Mouse (Mus musculus) liver, embryonic 16.5 days (tissue): ENCODE measurements around the gene Mid2. TPM values are rescaled to one million over a fixed set of nuclear protein-coding genes. Genes with fewer than 3 reads are reported as not detected.
A peak's percentile ranks its signal among the peaks of the same experiment; 100 is the strongest.

ENCODE experiments used
- ATAC-seq: fragments of 200-750 bp; cut with Nextera tagmentation; 2 replicates; pipeline ENCODE4 v1.8.0; 2017; ENCODE audit warnings: low read depth, mild to moderate bottlenecking, moderate number of reproducible peaks, moderate library complexity
- H3K27ac ChIP-seq: fragments of 300-500 bp; sonication (generic); 2 replicates; pipeline ENCODE4 v1.5.1; 2014; ENCODE audit warnings: mild to moderate bottlenecking, low read length
- H3K27me3 ChIP-seq: fragments of 300-500 bp; sonication (generic); 2 replicates; pipeline ENCODE4 v1.6.1; 2014; ENCODE audit warnings: low read depth, low read length, mixed read lengths; ENCODE audit not compliant: control insufficient read depth, insufficient read depth
- H3K36me3 ChIP-seq: fragments of 300-500 bp; sonication (generic); 2 replicates; pipeline ENCODE4 v1.6.1; 2014; ENCODE audit warnings: mild to moderate bottlenecking; ENCODE audit not compliant: control insufficient read depth, insufficient read depth
- H3K4me1 ChIP-seq: fragments of 300-500 bp; sonication (generic); 2 replicates; pipeline ENCODE4 v1.6.1; 2014; ENCODE audit warnings: low read depth, low read length, mixed read lengths; ENCODE audit not compliant: control insufficient read depth
- H3K4me2 ChIP-seq: fragments of 300-500 bp; sonication (generic); 2 replicates; pipeline ENCODE4 v1.6.1; 2014; ENCODE audit warnings: low read depth, low read length, mixed read lengths
- H3K4me3 ChIP-seq: fragments of 300-500 bp; sonication (generic); 2 replicates; pipeline ENCODE4 v1.5.1; 2014; ENCODE audit warnings: low read depth, mild to moderate bottlenecking, low read length
- H3K9ac ChIP-seq: fragments of 300-500 bp; sonication (generic); 2 replicates; pipeline ENCODE4 v1.6.1; 2014; ENCODE audit warnings: low read depth, low read length
- H3K9me3 ChIP-seq: fragments of 300-500 bp; sonication (generic); replicated peaks from 2 replicates; pipeline ENCODE4 v1.6.1; 2016; ENCODE audit warnings: low read length; ENCODE audit not compliant: control insufficient read depth
- WGBS: fragments of 180-500 bp; shearing (Covaris S2); extraction: QIAGEN DNeasy Blood & Tissue Kit; methylation state at CpG from one replicate; pipeline ENCODE4 v1.1.7; 2014; ENCODE audit not compliant: insufficient replicate concordance; 5-methylcytosine and 5-hydroxymethylcytosine counted together
- polyA plus RNA-seq: library from polyadenylated mRNA; unstranded; fragments of >200 nt; fragmentation: Nextera tagmentation; extraction: Ambion mirVana; gene quantifications from 2 replicates; pipeline ENCODE4 v1.2.1, GENCODE M21; 2015

The Mid2 gene
- polyA plus RNA-seq: 0.22 and 0.40 TPM in 2 replicates

DNA sequence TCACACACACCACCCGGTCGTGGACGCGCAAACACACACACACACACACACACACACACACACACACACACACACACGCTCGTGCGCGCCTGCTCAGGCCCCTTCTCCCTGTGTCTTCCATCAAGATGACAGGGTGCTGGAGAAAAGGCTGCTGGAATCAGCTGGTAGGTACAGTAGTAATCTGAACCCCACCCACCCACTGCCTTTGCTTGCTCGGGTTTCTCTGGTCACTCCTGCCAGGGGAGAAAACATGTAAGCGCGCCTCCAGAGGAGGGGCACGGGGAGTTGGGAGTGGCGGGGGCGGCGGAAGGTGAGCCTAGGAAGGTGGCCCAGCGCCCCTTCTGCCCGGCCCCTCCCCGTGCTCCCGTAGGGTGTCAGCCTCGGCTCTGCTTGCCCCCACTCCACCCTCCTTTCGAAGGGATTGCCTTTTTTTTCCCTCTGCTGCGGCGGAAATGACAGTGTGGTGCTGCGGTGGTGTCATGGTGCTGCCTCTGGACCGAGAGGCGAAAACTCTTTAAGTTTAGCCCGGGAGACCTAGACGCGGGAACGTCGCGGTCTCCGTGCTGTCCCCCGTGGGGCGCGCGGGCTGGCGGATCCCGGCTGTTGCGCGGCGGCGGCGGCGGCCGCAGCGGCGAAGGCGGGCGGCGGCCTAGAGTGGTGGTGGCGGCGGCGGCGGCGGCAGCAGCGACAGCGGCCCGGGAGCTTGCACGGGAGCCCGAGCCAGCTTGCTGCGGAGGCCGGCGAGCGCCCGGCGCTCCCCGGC lies at the start of gene Mid2:
Mid2 (plus strand) TSS at position 121 of the 763 bp plus-strand sequence.
- Histone ChIP-seq H3K27ac (no peak within 1 kb of the TSS), H3K27me3 (peaks cover 38% of the 10 kb centered on the region), H3K4me3 (peak within 1 kb of the TSS; percentile 52), H3K4me1 (no peaks in the 10 kb centered on the region), H3K9ac (no peak within 1 kb of the TSS), H3K9me3 (no peaks in the 10 kb centered on the region), H3K36me3 (no peaks in the 10 kb centered on the region), H3K4me2 (peak within 1 kb of the TSS; percentile 56)
- 21% methylated on average over 36 of the region's 68 CpGs for WGBS
- ATAC-seq: peak; percentile 7; the same call in 1 of the 2 replicates

DNA sequence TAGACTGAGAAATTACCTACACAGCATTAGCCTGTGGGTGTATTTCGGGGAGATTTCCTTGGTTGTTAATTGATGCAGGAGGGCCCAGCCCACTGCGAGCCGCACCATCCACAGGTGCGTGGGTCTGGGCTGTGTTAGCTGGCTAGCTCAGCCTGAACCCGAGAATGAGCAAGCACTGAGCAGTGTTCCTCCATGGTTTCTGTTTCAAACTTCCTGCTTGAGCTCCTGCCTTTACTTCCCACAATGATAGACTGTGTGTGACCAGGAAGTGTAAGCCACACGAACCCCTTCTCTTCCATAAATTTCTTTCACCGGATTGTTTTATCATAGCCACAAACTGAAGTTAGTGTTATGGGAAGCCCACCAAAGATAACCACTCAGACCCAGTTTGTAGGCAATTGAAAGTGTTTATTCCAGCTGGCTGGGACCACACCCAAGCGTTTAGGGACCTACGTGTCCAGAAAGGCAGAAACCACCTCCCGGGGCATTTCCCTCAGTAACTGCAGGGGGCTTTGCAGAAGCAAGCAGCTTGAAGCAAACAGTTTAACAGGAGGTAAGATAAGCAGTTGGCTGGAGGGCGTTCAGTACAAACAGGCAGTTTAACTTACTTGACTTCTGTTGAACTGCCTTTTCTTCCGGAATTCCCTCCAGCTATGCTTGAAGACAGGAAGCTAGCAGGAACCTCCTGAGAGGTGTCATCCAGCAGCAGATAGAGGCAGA lies 39.4 kb upstream of the Mid2 start:
- Histone ChIP-seq H3K9me3 (no peaks in the 10 kb centered on the region), H3K27ac (no peak overlapping the region), H3K4me1 (no peaks in the 10 kb centered on the region), H3K4me2 (no peak overlapping the region), H3K4me3 (no peak overlapping the region), H3K27me3 (no peaks in the 10 kb centered on the region; the same call in 1 of the 2 replicates), H3K9ac (no peak overlapping the region), H3K36me3 (no peaks in the 10 kb centered on the region)
- ATAC-seq: no peak
- WGBS: 36% methylated on average over 12 of the region's 12 CpGs

DNA sequence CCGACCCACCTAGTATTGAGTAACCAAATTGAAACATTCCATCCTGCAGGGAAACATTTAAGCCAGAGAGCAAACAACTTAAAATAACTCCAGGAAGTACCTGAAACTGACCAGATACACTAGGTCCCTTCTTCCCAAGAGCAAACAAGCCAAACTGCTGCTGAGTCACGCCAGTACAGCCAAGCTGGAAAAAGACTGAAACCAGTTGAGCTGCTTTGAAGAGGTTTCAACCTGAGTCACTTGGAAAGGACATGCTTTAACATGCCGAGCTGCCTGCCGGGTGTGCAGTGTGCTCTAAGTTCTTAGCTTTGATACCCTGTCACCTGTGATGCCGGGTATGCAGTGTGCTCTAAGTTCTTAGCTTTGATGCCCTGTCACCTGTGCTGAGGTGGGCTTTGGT lies 26.4 kb upstream of the Mid2 start:
- Histone ChIP-seq H3K27me3 (no peaks in the 10 kb centered on the region), H3K4me1 (no peaks in the 10 kb centered on the region), H3K9me3 (no peaks in the 10 kb centered on the region), H3K36me3 (no peaks in the 10 kb centered on the region), H3K9ac (no peak overlapping the region), H3K4me2 (no peak overlapping the region), H3K4me3 (no peak overlapping the region), H3K27ac (no peak overlapping the region)
- no peak for ATAC-seq
- WGBS: 50% methylated on average over 5 of the region's 5 CpGs

DNA sequence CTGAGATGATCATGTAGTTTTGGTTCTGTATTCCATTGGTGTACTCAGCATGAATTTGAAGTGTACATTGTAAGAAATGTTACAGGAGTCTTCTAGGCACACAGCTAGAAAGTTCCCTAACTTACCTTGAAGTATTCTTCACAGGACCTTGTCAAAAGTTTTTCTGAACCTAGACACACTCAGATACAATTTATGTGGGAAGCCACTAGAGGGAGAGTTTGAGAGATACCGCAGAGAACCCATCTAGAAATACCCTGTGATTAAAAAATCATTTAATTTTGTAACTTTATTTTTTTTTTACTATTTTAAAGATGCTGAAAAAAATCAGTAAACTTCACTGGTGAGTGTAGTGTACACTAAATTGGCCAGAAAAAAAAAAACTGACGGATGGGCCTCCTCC lies 24.8 kb upstream of the Mid2 start:
- H3K4me3 ChIP-seq: no peak overlapping the region
- 59% methylated on average over 2 of the region's 2 CpGs for WGBS
- H3K4me2 ChIP-seq: no peak overlapping the region
- H3K36me3 ChIP-seq: no peaks in the 10 kb centered on the region
- H3K9ac ChIP-seq: no peak overlapping the region
- no peaks in the 10 kb centered on the region for H3K9me3 ChIP-seq
- no peaks in the 10 kb centered on the region for H3K27me3 ChIP-seq
- H3K27ac ChIP-seq: no peak overlapping the region
- H3K4me1 ChIP-seq: no peaks in the 10 kb centered on the region
- ATAC-seq: no peak

GRCm38 (mm10) chrX:140660731-140661130 lies 3.7 kb upstream of the Mid2 start:
- H3K9ac ChIP-seq: no peak overlapping the region
- H3K27ac ChIP-seq: no peak overlapping the region
- WGBS: 24% methylated on average over 1 of the region's 1 CpGs
- no peak for ATAC-seq
- no peaks in the 10 kb centered on the region for H3K4me1 ChIP-seq
- H3K27me3 ChIP-seq: peaks cover 27% of the 10 kb centered on the region
- H3K9me3 ChIP-seq: no peaks in the 10 kb centered on the region
- no peak overlapping the region for H3K4me2 ChIP-seq
- H3K4me3 ChIP-seq: no peak overlapping the region
- H3K36me3 ChIP-seq: no peaks in the 10 kb centered on the region

GRCm38 (mm10) chrX:140663516-140663915 lies 883 bp upstream of the Mid2 start:
- no peak overlapping the region for H3K9ac ChIP-seq
- H3K4me2 ChIP-seq: no peak overlapping the region
- H3K9me3 ChIP-seq: no peaks in the 10 kb centered on the region
- ATAC-seq: no peak
- H3K27ac ChIP-seq: no peak overlapping the region
- no peaks in the 10 kb centered on the region for H3K36me3 ChIP-seq
- 36% methylated on average over 2 of the region's 2 CpGs for WGBS
- H3K27me3 ChIP-seq: peaks cover 38% of the 10 kb centered on the region
- H3K4me1 ChIP-seq: no peaks in the 10 kb centered on the region
- H3K4me3 ChIP-seq: no peak overlapping the region

- H3K4me2 ChIP-seq: peak overlapping the region; percentile 56
- no peak overlapping the region for H3K27ac ChIP-seq
- H3K9me3 ChIP-seq: no peaks in the 10 kb centered on the region
- H3K4me3 ChIP-seq: peak overlapping the region; percentile 52
- H3K9ac ChIP-seq: no peak overlapping the region
- H3K36me3 ChIP-seq: no peaks in the 10 kb centered on the region
- no peaks in the 10 kb centered on the region for H3K4me1 ChIP-seq
- H3K27me3 ChIP-seq: peaks cover 38% of the 10 kb centered on the region
- no peak; the same call in 1 of the 2 replicates for ATAC-seq
- 34% methylated on average over 33 of the region's 47 CpGs for WGBS
Measured at GRCm38 (mm10) chrX:140665242-140665810, 927 bp downstream of the Mid2 start.

DNA sequence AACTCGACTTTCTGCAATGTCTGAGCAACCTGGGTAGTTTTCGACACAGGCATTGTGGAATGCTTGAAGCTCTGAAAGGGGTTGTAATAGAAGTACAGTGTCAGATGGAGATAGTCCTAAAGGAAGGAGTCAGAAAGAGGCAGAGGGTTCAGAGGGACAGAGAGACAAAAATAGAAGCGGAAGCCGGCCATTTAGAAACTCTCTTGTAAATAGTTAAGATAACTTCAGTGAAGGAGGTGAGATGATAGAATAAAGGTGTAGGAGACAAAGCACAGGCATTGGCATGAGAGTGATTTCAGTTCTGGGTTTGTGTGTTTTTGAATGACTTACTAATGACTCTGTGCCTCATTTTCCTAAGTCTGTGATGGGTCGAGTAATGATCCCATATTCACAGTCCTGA lies 11.0 kb downstream of the Mid2 start:
- H3K4me1 ChIP-seq: no peaks in the 10 kb centered on the region
- H3K27ac ChIP-seq: no peak overlapping the region
- no peak overlapping the region for H3K4me2 ChIP-seq
- 55% methylated on average over 5 of the region's 5 CpGs for WGBS
- no peaks in the 10 kb centered on the region for H3K9me3 ChIP-seq
- no peak overlapping the region for H3K9ac ChIP-seq
- no peaks in the 10 kb centered on the region for H3K36me3 ChIP-seq
- H3K27me3 ChIP-seq: no peaks in the 10 kb centered on the region
- no peak for ATAC-seq
- H3K4me3 ChIP-seq: no peak overlapping the region

GRCm38 (mm10) chrX:140688335-140688734 lies 23.9 kb downstream of the Mid2 start:
- no peak overlapping the region for H3K9ac ChIP-seq
- H3K27ac ChIP-seq: no peak overlapping the region
- no peaks in the 10 kb centered on the region; the same call in 1 of the 2 replicates for H3K27me3 ChIP-seq
- no peaks in the 10 kb centered on the region for H3K36me3 ChIP-seq
- no peaks in the 10 kb centered on the region for H3K4me1 ChIP-seq
- no peak for ATAC-seq
- H3K4me3 ChIP-seq: no peak overlapping the region
- WGBS: 49% methylated on average over 2 of the region's 2 CpGs
- no peaks in the 10 kb centered on the region for H3K9me3 ChIP-seq
- no peak overlapping the region for H3K4me2 ChIP-seq
